Mouse (Mus musculus) cerebellum, postnatal 10 days (tissue): ENCODE results near the gene Fbxo47.
A peak's percentile ranks its signal among the peaks of the same experiment; 100 is the strongest.

Experiments
- DNase-seq, 2 experiments: peaks; one replicate each; pipeline ENCODE4 v3.0.0; 2021; ENCODE audit warnings: mixed read lengths in 2 of 2

Fbxo47 gene

DNA sequence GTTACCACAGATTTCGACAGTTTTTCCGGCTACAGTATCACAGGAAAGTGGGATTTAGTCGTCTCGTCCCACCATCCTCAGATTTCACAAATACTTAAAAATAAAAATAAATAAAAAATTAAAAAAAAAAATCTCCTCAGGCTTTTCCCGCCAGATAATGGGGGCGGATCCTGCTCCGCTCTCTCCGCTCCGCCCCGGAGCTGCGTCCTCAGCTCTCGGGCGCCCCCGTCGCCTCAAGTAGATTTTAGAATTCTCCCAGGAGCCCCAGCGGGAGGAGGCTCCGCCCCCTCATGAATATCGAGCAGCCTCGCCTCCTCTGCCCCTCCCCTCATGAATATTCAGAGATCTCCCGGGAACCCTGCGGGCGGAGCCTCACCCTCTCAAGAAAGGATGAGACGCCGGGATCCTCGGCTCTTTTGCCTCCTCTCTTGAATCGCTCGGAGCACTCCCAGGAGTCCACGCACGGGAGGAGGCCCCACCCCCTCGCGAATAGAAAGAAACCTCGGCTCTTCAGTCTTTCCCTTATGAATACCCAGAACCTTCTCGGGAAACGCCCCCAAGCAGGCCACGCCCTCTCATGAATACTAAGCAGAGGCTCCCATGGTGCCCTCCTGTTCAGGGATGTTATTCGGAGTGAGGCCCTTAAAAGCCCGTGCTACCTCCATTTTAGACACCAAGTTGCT is at the start of gene Fbxo47:
Fbxo47 (minus strand) TSS at position 237 of the 683 bp plus-strand sequence.
- peak; percentile 98 for DNase-seq

DNA sequence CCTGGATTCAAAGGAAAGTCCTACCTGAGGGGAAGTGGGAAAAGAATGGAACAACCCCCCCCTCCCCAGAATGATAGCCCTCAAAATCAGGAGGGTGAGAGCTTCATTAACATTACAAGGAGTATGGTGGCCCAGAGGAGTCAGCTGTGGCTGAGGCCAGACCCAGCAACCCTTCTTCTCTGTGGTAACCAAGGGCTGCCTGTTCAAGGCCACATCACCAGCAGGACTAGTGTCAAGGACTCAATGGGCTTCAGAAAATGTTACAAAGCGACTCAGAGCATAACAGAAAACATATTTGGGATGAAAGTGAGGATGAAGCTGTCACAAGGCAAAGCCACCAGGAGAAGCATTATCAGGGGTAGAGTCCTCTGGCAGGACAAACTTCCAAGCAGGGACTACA is 49.6 kb upstream of the Fbxo47 start:
- no peak for DNase-seq

DNA sequence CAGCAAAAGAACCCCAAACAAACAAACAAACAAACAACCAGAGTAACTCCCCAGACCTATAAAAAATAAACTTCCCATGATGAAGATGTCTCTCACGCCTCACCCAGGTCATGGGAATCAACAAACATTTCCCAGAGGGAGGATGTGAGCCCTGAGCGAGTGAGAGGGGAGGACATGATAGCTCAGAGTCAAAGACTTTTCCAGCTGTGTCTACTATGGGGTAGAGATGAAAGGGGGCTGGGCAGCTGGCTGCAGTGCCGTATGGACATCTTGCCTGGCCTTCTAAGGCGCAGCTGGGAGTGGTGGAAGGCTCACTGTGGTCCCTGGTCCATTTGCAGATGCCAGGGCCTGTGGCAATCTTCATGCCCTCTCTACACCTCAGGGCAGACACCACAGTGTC is 45.0 kb upstream of the Fbxo47 start:
- no peak for DNase-seq

DNA sequence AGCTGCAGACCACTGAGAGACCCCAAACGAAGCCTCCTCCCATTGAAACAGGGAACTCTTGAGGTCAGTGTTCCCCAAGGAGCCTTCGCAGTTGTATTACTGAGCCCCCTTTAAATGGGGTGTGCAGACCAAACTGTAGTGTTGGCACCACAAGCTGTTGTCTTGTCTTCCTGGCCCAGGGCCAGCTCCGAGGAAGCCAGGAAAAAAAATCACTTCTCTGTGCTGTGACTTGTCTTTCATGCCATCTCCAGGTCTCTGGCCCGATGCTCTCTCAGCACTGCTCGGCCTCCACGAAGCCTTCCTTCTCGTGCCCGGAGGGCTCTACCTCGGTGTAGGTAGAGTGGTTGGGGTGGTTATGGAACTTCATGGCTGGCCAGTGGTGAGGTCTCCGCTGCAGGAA is 40.3 kb upstream of the Fbxo47 start:
- peak; percentile 56 to 64 for DNase-seq

DNA sequence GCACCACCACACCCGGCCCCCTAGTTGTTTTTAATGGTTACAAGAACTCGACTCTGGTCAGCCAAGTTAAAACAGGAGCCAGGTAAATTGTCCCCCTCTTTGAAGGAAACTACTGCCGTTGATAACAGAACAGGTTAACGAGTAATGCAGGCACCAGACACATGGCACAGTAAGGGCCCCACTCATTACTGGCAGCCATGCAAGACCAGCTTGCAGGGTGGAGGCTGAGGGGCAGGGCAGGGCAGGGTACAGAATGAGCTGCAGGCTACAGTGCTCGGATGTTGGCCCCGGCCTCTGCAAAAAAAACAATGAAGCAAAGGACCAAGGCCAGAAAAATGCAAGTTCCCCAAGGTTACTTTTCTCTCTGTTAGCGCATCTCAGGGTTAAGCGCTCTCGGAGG is 39.7 kb upstream of the Fbxo47 start:
- DNase-seq: no peak

DNA sequence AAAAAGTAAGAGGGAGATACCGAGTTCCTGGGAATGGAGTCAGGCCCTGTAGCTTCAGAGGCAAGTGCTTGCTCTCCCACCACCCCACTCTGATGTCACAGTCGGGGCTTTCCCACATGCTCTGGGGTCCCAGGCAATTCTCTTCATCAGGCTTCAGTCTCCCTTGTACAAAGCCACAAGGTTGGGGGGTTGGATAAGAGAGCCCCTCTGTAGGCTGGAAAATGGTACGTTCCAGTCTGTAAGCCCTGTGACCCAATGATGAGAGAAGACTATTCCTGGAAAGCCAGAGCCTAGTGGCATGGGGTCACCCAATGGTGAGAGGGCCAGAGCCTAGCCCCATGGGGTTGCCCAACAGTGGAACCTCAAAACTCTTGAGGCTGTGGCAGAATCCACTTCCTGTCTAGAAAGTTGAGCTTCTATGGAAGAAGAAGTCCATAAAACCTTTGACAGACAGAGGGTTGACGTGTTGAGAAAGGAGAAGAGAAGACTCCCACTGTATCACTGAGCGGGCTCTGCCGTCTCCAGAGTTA is 32.1 kb upstream of the Fbxo47 start:
- DNase-seq: no peak

DNA sequence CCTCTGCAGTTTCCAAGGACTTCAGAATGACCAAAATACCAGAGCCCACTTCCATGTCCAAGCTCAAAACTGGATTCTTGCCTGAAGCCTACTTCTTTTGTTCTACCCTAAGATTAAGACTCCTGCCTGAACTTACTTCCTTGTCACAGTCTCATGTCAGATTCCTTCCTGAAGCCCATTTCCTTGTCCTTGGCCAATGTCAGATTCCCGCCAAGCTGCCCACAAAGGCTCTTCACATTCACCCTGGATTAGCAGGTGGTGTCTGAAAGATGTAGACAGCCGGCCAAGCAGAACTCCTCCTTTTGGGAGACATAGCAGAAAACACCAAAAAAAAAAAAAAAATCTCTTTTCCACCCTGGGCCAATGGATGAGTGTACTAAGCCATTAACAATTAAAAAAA is 31.5 kb upstream of the Fbxo47 start:
- DNase-seq: peak; percentile 17 to 20

DNA sequence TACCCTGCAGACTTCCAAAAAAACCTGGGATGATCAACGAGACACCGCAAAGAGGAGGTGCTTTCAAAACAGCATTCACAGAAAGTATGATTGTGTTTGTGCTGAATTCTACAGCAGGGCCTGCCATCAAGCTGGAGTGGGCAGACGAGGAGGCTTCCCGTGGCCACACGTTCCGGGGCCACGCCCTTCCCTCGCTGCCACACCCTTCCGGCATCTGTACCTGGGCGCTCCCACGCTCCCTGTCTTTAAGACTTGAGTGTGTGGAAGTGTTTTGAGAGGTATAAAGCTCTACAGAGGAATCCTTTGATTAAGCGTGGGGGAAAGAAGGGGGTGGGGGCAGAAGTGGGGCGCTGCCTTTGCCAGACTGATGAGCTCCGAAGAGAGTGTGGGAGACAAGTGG is 29.2 kb upstream of the Fbxo47 start:
- no peak for DNase-seq

DNA sequence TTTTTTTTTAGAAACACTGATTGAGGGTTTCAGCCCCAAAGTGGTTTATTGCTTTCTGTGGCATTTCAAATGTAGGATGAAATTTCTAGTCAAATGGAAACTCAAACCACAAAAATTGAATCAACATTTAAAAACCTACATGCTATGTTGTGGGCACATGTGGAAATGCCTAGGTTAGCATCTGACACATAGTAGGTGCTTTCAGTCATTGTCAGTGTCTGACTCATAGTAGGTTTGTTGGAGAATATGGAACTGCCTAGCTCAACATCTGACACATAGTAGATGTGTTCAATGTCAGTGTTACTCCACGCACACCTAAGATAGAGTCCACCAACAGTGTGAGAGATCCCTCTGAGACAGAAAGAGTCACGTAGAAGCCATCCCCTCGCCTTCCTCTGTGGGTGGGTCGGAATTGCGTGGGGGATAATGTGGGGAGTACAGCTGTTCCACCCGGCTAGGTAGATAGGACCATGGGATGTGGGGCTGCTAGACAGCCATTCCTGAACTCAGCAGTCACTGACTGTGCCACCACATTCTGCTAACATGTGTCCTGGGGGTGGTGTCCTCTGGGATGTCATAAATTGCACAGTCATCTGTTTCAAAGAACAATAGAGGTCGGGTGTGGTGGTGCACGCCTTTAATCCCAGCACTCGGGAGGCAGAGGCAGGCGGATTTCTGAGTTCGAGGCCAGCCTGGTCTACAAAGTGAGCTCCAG is 24.8 kb upstream of the Fbxo47 start:
- DNase-seq: no peak

DNA sequence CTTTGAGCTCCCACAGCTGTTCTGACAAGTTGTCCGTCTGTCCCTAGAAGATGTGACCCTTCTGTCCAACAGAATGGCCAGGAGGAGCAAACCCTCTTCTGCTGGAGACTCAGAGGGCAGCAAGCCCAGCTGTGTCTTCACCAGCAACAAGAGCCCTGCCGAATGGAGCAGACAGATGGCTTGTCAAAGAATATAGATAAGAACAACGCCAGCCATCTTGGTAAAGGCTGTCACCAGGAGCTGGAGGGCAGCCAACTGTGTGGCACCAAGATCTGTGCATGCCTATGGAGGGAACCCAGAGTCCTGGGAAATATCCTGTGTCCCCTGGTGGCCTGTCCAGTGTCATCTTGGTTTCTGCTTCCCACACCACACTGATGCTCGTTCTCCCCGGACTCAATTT is 24.0 kb upstream of the Fbxo47 start:
- DNase-seq: peak in 1 of 2 experiments; percentile 15

DNA sequence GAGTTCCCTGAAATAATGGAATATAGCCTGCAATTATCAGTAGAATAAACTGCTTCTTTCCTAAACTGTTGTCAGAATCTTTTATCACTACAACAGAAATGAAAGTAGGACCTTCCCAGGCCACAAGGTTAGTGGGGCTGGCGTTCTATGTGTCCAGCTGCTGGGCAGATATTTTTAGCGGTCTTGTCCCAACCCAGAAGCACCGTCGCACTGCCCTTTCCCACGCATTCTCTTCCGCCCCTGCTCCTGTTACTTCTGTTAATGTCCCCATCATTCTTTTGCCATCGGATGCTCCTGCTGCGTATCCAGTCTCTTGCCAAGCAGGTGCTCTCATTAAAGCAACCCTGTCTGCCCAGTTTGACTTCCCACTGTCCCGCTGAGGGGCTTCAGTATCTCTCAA is 23.0 kb upstream of the Fbxo47 start:
- DNase-seq: no peak

DNA sequence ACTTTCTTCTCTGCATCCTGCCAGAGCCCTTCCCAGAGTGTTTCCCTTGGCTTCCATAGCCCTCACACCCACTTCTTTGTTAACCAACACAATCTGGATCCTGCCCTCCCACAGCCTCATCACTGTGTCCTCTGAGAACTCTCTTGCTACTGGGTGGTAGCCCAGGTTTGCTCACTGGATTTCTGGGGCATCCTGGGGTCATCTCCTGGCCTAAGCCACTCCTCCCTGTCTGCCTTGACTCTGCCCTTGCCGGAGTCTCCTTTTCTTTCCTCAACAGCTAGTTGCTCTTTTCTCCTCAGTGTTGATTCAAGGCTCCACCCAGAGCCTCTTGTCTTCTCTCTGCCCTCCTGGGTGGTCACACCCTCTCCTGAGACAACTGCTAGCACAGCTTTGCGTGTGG is 22.0 kb upstream of the Fbxo47 start:
- DNase-seq: no peak

DNA sequence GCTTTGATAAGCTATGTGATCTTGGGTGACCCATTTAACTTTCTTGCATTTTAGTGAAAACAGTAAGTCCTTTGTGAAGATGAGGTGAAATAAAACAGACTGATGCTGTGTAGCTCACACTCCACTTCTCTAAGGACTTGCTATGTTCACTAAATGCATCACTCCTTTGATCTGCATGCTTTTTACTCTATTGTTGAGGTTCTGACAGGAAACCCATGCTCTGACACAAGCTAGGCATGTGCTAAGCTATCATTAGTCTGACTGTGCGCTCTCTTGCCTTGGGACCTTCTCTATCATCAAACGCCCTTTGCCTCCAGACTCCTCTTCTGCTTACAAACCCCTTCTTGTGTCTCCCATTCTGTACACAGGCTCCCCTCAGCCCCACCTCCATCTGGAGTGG is 21.6 kb upstream of the Fbxo47 start:
- no peak for DNase-seq

DNA sequence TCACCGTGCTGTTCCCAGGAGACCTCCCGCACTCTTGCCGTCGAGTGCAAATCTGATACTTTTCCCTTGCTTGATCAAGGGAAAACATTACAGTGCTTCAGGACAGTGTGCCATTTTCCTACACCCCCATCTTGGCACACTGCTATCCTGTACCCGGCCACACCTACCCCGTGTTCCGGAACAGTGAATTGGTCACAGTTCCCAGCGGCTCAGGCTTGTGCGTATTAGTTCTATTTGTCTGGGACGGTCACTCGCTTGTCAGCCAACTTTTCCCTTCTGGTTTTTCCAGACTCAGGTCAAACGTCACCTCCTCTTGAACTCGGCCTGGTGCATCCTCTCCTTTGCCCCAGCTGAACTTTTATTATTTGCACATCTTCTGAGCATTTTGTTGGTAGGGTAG is 20.8 kb upstream of the Fbxo47 start:
- DNase-seq: no peak

DNA sequence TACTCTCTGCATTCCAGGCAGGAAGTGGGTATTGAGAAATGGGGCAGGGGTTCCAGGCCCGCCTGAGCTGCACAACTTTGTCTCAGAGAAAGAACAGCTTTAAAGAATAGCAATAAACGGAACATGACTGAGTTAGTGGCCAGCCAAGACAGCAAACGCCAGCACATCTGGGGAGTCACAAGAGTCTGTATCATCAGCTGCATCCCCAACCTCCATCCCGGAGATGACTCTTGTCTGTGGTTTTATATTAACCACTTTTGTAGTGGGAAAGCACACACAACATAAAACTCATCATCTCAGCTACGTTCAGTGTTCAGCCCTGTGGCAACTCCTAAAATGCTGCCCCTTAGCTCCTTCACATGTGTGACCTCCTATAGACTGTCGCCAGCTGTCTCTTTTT is 17.9 kb upstream of the Fbxo47 start:
- DNase-seq: no peak

DNA sequence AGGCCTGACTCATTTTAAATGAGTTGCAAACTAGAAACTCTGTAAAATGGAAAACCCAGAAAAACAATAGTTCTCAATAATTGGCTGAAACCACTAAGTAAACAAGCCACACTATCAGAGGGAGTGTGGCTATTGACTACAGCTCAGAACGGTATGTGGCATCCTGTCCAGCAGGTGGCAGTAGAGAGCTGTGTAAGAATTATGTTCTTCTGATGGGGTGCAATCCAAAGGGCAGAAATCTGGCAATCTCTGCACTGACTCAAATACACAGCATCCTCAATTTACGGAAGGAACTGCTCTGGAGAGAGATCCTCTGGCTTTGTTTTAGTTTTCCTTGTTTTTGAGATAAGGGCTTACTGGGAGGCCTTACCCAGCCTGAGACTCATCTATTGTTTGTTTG is 15.9 kb upstream of the Fbxo47 start:
- peak; percentile 94 to 97 for DNase-seq

DNA sequence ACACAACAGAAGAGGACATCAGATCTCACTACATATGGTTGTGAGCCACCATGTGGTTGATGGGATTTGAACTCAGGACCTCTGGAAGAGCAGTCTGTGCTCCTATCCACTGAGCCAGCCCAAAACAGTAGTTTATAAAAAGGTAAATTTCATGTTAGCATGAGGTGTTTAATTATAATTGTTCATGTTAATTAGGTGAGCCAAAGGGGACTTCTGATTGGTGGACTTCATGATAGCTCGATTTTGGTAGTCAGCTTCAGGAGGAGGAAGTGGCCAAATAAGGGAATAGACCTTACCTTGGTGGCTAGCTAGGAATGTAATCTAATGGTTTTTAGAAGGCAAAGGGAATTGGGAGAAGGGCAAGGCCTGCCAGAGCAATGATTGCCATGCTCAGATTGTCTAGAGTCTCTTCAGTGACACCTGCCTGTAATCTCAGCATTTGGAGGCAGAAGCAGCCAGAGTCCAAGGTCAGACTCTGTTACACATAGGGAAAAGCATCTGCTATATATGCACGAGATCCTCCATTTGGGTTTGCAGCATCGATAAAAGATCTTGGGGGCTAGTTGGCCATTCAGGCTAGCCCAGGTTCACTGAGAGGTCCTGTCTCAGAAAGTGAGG is 13.7 kb upstream of the Fbxo47 start:
- no peak for DNase-seq

DNA sequence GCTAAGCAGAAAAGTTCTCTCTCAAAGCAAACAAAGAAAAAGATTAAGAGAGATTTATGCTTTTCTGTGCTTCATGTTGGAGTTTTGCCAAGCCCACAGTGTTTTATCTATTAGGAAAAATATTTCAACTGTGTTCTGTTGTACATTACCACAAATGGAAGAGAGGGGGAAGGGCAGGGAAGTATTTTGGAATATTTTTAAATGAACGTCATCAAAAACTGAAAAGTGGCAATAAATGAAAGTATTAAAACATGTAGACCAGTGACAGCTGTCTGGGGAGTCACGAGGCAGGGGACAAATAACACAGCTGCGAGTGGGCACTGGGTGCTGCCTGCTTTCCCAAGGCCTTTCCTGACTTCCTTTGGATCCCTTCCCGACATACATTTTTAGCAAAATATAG is 12.7 kb upstream of the Fbxo47 start:
- DNase-seq: no peak

DNA sequence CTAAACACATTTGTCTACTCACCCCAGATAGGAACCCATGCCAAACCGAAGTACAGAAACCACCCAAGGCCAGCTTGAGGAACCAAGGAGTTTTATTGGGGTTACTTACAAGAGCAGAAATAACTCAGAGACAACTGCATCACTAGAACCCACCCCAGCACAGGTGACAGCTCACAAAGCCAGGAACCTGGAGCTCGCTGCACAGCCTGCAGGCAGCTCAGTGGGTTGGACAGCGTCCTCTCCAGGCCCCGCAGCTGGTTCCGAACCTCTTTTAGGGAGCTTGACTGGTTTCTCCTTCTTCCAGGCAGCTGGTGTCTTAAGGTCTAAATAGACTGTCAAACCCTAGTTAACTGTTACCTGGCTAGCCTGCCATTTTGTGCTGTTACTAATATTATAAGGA is 7.9 kb upstream of the Fbxo47 start:
- DNase-seq: no peak

DNA sequence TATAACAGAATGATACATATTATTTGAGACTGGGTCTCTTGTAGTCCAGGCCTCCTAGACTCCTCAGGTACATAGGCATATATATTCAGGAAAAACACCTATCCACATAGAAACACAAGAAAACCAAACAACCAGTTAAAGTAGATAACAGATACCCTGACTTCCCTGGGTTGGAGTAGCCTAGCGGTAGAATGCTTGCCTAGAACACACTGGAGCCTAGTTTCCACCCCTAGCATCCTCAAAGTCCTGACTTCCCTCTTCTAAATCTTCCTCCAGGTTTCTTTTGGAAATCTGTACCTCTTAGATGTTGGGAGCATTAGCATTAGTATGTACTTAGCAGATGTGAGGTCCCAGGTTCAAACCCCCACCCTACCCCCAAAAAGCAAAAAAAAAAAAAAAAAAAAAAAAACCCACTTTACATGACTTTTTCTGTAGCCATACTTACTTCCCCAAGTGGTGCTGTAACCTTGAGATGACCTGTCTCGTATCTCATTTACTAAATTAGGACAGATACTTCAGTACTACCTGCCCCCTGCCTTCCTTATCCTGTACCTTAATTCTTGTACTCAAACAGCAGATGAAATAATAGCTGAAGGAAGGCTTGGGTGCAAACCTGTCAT is 1.5 kb upstream of the Fbxo47 start:
- DNase-seq: no peak

DNA sequence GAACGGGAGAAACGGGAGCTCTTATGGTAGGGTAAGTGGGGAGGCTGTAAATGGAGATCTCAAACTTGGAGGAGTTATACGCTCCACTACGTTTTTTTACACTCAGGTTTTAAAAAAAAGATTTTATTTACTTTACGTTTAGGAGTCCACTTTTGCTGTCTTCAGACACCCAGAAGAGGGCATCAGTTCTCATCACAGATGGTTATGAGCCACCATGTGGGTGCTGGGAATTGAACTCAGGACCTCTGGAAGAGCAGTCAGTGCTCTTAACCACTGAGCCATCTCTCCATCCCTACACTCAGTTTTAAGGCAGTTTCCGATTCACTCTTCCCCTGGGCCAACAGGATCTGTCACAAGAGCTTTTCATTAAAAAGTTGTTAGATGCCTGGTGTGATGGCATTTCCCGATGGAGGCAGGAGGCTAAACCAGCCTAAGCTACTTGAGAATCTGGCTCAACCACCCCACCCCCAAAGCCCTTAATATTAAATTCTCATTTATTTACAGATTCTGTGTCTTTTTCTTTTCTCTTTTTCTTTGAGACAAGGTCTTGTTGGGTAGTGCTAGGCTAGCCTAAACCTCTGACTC is 739 bp upstream of the Fbxo47 start:
- peak in 1 of 2 experiments; percentile 6 for DNase-seq

DNA sequence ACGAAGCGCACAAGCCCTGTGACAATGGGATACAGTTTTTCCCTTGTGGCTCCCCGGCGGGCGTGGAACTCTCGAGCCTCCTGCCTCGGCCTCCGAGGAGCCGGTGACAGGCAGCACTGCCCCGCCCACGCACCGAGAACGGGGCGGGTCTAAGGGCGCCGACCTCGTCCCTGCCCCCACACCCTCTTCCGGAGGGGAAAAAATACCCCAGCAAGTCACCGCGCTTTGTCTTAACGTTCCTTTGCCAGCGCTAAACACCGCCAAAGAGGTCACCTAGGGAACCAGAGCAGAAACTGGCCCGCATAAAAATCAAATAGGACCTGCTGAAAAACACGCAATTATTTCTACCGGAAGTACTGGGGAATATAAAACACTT is 424 bp downstream of the Fbxo47 start:
- DNase-seq: peak; percentile 72 to 79

DNA sequence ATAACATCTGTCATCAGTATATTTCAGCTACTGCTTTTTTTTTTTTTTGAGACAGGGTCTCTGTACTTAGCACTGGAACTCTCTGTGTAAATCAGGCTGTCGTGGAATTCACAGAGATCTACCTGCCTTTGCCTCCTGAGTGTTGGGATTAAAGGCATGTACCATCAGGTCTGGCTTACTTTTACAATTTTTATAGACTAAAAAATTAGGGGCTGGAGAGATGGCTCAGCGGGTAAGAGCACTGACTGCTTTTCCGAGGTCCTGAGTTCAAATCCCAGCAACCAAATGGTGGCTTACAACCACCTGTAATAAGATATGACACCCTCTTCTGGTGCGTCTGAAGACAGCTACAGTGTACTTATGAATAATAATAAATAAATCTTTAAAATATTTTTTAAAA is 3.6 kb downstream of the Fbxo47 start:
- no peak for DNase-seq
